Mouse (Mus musculus): ENCODE data around the gene Slc29a1.

The Slc29a1 gene

DNA sequence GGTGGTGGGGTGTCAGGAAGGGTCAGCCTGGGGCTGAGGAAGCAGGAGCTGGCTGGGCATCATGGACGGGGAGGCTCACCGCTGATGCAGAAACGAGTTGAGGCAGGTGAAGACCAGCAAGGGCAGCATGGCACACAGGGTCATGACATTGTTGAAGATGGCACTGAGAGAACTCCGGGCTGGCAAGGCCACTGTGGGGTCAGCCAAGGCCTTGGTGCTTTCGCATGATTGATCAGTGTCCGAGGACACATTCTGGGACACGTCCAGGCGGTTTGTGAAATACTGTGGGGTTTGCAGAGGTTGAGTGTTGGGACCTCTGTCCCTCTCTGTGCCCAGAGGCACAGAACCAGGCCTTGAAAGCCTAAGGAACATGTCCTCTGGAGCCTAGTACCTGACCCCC lies 9.6 kb downstream of the Slc29a1 start:
- DNase-seq (ENCODE audit: low read depth, low spot score), result no peak

DNA sequence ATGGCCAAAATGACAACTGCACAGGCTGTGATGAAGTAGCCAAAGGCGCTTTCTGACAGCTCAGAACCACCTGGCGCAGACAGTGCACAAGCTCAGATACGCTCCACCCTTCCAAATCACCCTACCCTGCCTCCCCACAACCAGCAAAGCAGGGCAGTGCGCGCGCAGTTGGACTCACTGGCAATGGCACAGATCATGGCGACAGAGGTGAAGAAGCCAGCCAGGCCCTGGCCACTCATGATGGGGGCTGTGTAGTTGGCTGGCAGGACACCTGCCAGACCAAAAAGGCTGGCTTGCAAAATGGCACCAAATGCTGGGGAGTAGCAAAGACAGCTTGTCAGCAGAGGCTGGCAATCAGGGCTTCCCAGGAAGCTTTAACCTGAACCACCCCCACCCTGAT lies 10.2 kb downstream of the Slc29a1 start:
- DNase-seq (ENCODE audit: low read depth, low spot score), result no peak

DNA sequence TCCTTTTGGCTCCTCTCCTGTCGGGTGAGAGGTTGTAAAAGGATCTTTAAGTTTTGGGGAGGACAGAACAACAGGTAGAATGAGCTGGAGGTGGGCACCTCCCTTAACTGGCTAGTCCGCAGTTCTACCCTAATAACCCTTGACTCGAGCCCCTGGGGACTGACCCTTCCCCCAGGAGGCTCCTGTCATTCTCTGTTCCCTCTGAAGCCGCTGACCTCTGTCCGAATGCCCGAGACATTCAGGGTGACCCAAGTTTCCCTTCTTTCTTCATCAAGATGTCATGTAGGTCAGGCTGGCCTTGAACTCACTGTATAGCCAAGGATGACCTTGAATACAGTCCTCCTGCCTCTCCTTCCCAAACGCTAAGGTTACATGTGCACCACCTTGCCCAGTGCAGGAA lies 11.0 kb downstream of the Slc29a1 start:
- no peak for DNase-seq (ENCODE audit: low read depth, low spot score)

DNA sequence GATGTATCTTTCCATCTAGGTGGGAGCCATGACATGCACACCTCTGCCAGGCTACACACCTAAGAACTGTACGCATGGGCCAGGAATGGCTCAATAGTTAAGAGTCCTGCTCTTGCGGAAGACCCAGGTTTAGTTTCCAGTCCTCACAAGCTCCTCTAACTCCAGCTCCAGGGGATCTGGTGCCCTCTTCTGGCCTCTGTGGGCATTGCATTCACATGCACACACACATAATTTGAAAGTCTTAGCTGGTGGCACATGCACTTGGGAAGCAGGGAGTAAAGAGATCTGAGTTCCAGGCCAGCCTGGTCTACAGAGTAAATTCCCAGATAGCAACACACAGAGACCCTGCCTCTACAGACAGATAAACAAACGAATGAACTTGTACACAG lies 13.0 kb downstream of the Slc29a1 start:
- DNase-seq (ENCODE audit: low read depth, low spot score), result no peak

DNA sequence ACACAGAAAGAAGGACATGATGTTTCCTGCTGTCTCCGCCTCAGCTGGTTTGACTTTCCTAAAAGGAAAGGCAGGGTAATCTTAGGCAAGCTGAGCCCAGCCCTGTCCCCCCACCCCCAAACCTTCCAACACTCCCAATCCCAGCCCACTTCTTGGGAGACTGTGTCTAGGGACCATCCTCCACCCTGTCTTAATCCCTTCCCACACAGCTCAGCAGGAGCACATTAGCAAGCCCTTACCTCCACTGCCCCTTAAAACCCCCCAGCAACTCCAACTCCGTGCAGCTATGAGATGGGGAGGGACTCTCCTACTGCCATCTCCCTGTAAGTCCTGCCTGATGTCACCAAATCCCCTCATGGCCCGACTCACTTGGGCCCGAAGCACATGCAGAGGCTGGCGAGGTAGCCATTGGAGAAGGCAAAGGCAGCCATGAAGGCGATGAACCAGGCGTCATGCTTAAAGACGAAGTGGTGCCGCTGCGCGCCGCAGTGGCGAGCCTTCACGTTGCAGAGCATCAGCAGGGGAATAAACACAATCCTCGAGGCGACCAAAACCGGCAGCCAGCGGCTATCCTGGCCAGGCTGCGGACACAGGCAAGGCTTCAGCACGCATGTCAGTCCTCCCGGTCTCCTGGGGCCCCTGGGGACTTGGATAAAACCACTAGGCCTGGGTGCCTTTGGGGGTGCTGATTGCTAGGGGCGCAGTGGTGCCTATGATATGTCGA lies 13.5 kb downstream of the Slc29a1 start:
- DNase-seq (ENCODE audit: low read depth, low spot score), result no peak

DNA sequence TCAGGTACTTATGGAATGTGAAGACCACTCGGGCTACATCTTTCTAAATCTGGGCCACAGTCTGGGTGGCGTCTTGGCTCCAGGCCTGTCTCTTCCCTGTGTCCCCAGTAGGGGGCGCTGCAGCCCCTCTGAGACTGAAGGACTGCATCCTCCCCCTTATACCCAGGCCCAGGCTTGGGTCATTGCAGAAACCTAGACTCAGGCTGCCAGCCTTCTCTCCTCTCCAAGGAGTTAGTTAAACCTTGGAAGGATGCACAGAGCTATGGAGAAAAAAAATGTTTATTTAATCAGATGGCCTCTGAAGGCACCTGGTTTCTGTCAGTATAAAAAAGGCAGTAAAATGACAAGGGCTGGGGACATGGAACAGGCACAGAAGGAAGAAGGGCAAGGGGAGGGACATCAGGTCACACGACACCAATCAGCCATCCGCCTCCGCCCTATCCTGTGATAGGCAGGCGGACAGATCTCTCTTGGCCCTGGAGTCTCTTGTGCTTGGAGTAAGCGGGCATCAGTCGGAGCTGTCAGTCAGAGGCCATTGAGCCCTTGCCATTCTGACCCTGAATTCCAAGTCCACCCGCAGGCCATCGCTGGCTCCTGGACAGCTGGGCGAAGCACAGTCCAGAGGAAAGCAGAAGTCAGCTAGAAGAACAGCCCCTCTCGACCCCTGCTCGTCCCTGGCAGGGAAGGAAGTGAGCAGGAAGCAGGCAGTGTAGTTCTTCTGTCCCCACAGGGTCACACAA lies 14.3 kb downstream of the Slc29a1 start:
- DNase-seq (ENCODE audit: low read depth, low spot score), result no peak

DNA sequence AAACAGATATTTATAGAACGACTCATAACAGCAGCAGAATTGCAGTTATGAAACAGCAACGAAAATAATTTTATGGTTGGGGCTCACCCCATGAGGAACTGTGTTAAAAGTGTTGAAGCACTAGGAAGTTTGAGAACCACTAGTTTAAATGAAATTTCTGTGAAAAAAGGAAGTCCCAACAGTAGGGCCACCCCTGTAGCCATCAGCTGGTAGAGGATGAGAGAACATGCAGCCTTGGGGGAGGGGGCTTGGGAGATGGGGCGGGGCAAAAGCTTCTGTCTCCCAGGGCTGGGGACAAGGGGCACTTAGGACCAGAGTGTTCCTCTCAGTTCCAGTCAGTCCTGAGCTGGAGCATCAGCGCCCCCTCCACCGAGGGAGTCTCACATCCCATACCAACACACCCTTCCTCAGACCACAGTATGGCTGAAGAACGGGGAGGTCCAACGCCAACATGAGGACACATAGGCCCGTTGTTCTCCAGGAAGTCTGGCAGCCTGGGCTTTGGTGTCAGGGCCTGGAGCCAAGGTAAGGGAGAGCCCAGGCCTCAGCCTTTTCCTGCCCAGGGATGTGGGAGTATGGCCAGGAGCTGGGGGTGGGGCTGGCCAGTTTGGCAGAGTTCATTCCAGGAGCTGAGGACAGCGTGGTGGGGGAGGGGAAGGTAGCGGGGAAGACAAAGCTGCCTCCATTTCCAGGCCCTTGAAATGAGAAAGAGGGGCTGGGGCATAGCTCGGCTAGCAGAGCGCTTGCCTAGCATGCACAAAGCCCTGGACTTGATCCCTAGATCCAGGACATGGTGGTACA lies 15.1 kb downstream of the Slc29a1 start:
- no peak for DNase-seq (ENCODE audit: low read depth, low spot score)

DNA sequence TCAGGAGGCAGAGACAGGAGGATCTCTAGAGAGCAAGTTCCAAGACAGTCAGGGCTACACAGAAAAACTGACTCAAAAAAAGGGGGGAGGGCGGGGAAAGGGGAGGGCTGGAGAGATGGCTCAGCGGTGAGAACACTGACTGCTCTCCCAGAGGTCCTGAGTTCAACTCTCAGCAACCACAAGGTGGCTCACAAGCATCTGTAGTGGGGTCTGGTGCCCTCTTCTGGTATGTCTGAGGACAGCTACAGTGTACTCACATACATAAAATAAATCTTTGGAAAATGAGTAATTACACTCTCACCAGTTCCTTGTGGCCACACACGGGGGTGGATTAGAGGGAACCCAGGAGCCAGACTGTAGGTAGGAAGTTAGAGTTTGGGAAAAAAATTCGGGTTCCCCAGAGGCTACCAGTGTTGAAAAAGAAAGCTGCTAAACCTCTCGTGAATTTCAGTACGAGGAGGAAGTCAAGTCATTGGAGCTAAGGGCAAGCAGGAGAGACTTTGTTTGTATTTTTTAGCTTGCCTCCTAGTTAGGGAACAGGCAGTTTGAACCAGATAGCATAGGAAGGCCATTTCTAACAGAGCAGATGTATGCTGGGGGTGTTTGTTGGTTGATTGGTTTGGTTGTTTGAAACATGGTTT lies 16.6 kb downstream of the Slc29a1 start:
- no peak for DNase-seq (ENCODE audit: low read depth, low spot score)

DNA sequence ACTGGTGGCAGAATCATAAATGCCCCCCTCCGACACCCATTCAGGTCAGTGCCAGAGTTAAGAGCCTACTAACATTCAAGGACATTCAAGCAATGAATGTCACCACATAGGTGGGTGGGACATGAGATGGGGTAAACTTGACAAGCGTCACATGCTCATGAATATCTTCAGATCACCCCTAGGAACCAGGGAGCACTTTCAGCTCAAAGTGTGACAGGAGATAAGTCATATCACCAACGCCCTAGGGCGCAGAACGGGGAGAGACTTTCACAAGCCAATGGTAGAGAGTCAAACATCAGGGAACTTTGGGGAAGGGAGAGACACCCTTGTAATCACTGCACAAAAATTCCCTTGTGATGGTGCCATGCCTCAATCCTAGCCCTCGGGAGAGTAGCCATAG lies 17.2 kb downstream of the Slc29a1 start:
- DNase-seq (ENCODE audit: low read depth, low spot score), result no peak

DNA sequence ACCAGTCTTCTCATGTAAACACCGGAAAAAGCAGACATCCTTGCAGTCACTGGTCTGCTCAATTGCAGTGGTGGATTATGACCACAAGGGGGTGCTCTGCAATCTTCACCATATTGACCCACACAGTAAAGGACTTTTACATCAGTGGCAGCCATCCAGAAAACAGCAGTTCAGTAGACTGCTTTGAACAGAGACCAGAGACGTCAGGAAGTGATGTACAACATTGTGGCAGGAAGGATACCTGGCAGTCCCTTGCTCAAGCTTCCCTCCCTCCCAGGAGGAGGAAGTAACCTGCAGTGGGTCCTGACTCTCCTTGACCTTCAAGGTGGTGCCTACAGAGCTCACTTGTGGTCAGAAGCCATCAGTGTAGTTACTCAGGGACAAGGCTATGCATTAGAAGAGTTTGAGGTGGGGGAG lies 17.8 kb downstream of the Slc29a1 start:
- DNase-seq (ENCODE audit: low read depth, low spot score), result peak; percentile 78

DNA sequence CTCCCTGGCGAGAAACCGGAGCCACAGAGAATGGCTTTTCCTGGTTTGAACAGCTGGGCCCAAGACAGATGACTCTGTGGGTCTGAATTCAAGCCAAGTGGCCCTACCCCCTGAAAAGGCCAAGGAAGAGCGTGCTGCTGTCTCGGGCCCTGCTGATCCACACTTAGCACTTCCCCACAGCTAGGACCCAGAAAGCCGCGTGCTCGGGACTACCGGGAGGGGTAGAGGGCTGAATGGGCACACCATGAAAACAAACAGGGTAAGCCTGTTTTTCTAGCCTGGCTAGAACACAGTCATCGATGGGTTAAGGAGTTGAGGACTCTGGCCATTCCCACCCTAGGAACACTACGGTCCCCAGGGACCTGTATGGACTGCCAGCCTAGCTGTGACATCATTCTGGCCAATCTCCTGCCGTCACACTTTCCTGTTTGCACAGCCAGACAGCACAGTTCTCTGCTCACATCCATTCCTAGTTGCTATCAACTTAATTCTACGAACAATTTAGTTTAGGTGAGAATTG lies 18.4 kb downstream of the Slc29a1 start:
- no peak for DNase-seq (ENCODE audit: low read depth, low spot score)

DNA sequence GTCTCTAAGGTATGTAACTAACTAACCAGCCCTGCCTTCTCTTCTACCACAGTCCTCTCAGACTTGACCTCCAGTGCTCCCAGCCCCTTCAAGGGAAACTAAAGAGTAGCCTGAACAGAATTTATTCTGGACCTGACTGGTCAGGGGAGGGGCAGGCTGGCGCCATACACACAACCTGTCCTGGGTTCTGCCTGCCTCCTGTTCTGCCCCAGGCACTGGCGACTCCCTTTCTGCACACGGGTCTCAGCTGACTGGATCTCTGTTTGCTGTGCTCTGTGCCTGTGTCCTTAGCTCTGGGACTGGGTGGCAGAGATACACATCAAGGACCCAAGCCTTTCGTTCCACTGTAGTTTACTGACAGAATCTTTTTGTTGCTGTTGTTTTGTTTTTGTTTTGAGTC lies 19.9 kb downstream of the Slc29a1 start:
- no peak for DNase-seq (ENCODE audit: low read depth, low spot score)

DNA sequence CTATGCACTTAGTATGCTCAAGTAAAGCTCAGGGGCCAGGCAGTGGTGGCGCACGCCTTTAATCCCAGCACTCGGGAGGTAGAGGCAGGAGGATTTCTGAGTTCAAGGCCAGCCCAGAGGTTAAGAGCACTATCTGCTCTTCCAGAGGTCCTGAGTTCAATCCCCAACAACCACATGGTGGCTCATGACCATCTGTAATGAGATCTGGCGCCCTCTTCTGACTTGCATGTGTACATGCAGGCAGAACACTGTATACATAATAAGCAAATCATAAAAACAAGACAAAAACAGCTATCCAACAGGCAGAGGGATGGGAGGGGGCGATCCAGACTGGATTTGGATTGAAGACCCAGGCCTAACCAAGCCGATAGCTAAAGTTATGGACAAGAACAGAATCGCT lies 20.6 kb downstream of the Slc29a1 start:
- DNase-seq (ENCODE audit: low read depth, low spot score), result no peak

DNA sequence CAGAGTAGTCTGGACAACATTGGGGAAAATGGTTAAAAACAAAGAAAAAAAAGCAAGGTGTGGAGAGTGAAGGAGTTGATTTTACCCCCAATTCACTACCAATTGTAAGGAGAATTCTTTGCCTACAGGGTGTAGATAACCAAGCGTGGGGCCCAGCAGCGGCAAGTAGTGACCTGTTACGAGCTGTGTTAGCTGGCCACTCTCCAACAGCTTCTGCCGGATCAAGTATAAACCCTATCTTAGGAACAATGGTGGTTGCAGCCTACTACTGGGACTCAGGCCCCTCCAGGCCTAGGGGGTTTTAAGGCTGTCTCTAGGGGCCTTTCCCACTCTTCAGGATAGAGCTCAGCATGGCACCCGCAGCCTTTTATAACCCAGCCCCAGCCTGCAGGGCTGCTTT lies 21.2 kb downstream of the Slc29a1 start:
- DNase-seq (ENCODE audit: low read depth, low spot score), result no peak

DNA sequence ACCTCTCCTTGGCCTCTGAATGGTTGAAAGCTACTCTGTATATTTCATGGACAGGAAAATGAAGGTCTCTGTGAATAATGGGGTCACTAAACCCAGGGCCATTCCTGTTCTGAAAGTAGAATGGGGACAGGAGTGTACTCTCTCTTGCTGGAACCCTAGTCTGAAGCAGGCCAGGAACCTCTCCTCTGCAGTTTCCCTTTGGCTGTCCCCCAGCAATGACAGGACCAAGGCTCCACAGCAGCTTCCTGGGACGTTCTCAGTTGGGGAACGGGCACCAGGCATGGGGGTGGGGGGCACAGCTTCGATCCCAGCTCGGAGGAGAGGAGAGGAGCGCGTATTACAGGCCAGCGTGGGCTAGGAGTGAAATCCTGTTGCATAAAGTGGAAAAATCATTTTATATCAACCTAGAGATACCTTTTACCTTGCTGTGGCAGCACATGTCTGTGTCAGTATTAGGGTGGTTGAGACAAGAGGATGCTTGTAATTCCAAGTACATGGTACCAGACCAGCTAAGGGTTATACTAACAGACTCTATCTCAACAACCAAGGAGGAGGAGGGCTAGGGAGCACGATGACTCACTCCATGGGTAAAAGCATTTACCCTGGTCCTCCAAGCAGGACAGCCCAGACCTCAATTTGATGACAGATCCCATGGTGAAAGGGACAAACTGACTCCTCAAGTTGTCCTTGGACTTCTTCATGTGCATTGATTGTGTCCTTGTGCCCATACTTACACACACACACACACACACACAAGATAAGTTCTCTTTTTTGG lies 24.1 kb downstream of the Slc29a1 start:
- no peak for DNase-seq (ENCODE audit: low read depth, low spot score)

DNA sequence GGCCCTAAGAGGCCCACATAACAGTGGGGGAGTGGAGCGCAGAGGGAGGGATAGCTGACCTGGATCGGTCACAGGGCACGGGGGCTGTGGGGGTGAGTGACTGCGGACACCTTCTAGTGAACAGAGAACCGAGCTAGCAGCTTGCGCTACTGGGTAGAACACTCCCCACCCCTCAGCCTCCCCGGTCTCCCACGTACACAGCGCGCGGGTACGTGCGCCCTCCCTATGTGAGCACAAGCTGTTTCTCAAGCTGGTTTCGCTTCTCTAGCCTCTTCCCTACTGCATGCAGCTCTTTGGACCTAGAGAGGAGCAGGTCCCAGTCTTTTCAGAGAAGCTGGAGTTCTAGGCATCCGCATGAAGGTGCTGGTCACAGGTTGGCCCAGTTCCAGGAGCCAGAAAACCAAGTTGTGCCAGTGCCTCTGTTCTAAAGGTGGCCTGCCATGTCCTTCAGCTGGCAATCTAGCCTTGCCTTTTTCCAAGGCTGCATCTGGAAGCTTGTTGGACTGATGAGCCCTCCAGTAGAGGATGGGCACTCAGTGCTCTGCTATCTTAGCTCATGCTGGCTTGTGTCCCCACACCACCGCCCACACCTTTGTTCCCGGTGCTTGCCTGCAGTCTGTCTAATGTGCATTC lies 25.2 kb downstream of the Slc29a1 start:
- DNase-seq (ENCODE audit: low read depth, low spot score), result no peak

DNA sequence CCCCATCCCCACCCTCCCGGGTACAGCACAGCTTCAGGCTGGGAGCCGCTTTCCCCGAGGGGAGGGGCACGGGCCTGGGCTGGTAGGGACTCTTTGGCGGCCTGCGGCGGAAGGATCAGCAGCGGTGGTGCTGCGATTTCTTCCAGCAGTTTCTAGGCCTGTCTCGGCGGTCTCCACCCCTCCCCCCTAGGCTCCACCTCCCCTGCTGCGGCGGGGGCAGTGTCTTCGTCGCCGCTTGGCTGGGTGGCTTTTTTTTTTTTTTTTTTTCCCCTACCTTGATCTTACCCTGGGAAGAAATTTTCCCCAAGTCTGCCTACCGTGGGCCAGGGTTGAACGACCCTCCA lies 25.7 kb downstream of the Slc29a1 start:
- peak; percentile 75 for DNase-seq (ENCODE audit: low read depth, low spot score)

DNA sequence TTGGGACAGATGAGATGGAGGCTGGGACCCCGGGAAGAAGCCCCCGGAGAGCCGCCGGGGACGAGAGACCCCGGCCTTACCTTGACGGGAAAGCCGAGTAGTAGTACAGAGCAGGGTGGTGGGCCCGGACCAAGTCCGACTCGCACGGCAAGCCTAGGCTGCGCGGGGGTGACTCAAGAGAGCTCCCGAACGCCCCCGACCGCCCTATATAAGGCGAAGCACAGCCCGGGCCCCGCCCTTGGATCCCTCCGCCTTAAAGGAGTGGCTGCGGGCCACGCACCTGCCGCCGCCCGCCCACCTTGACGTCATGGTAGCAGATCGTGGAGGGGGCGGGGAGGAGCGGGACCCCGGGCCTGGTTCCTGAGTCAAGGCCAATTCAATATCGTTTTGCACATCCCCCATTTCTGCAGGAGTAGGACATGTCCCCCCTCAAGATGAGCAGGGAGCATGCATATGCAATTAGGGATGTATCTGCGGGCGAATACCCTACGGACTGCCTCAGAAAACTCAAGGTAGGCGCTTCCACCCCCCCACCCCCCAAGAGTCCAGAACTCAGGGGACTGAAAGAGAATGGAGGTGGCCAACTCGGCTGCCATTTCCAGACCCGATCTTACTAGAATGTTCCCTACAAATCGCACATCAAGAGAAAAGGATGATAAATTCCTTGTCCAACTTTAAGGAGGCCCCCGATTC lies 26.2 kb downstream of the Slc29a1 start, which contains the start of gene Hsp90ab1:
Gene Hsp90ab1 (minus strand): TSS at position 185 of the 693 bp plus-strand sequence.
- peak; percentile 84 for DNase-seq (ENCODE audit: low read depth, low spot score)

DNA sequence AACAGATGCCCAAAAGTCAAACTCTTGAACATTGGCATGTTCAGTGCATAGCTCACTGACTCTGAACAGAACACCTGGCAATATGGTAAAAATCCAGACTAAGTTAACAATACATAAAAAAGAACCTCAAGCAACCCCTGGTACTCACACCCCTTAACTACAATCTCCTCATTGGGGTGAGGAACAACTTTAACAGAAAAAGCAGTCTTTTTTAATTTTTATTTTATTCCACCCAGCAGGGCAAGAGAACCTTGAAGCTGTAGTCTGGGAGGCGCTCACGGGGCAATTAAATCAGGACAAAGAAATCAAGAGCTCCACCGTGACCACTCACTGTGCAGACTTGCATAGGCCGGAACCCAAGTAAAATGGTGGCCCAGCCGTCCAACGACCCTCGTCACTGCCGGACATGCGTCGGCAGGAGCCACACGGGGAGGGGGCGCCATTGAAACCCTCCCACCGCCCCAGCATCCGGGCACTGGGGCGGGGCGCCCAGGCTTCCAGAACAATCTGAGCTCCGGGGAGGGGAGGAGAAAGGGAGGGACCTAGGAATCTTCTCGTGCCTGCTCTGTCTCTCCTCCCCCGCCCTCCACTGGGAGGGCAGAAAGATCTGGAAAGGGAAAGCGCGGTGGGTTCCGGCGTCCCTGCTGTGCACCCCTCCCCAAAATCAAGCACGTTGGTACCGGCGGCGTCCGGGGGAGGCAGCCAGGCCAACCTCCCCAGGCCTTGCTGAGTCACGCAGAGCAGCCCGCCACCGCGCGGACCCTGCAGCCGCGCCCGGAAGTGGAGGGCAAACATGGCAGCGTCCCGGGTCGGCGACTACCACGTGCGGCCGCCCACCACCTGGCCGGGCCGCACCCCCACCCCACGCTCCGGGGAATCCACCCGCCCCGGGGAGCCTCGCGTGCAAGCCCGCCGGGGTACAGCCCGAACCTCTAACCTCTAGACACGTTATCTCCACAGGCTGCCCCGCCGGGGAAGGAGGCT lies 27.0 kb downstream of the Slc29a1 start:
- DNase-seq (ENCODE audit: low read depth, low spot score), result no peak
